In the genomic region with DNA sequence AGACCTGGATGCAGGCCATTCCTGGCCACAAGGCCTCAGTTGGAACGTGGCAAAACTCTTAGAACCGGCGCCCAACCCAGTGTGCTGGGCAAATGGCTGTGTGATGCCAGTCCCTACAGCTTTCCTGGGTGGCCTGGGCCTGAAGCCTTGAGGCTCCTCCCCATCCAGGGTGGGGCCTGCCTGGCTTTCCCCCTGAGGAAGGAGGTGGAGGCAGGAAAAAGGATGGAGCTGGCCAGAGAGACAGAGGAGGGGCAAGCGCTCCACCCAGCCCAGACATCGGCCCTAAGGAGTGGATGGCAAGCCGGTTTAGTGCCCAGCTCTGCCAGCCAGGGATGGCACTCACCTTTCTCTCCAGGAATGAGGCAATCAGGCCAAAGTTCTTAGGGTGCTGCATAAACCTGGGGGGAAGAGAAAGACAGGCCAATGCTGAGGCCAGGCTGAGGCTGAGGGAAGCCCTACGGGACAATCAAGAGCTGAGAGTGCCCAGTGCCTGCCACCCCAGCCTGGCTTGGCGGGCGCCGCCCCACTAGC, we compare ENCODE assay signal across 8 mouse cellular contexts.
DNase-seq lines count a peak whose midpoint lies in the region; ATAC-seq lines count a peak whose summit lies in the region.

No protein-coding gene starts in this region.

- ATAC-seq in kidney, embryonic 16.5 days (ENCODE audit: low FRiP score, low TSS enrichment), result no peak
- peak; percentile 16; the same call in 1 of the 2 replicates for ATAC-seq in heart, embryonic 12.5 days (ENCODE audit: insufficient number of reproducible peaks, low FRiP score)
- ATAC-seq in lung, embryonic 16.5 days (ENCODE audit: low read depth), result peak; percentile 19; the same call in 1 of the 2 replicates
- no peak for ATAC-seq in monocyte, adult 5-6 weeks (replicated peaks; ENCODE audit: insufficient number of reproducible peaks, low FRiP score, low TSS enrichment, poor library complexity, severe bottlenecking)

- H3K27ac ChIP-seq in kidney, embryonic 16.5 days (ENCODE audit: low read length), result peak overlapping the region; percentile 74
- H3K27ac ChIP-seq in heart, embryonic 12.5 days (ENCODE audit: poor library complexity, severe bottlenecking), result peak overlapping the region; percentile 43; the same call in 1 of the 2 replicates
- peak overlapping the region; percentile 93 for H3K27ac ChIP-seq in lung, embryonic 16.5 days (ENCODE audit: low read length)

- no peak overlapping the region for H3K4me2 ChIP-seq in kidney, embryonic 16.5 days (replicated peaks; ENCODE audit: low read depth, low read length)
- no peak overlapping the region for H3K4me2 ChIP-seq in heart, embryonic 12.5 days
- H3K4me2 ChIP-seq in lung, embryonic 16.5 days (ENCODE audit: low read depth, low read length), result no peak overlapping the region

- H3K36me3 ChIP-seq in kidney, embryonic 16.5 days (ENCODE audit: insufficient read depth, low read length), result peaks cover 70% of the 10 kb centered on the region
- H3K36me3 ChIP-seq in heart, embryonic 12.5 days, result peaks cover 84% of the 10 kb centered on the region
- peaks cover 40% of the 10 kb centered on the region for H3K36me3 ChIP-seq in lung, embryonic 16.5 days (ENCODE audit: control insufficient read depth, insufficient read depth, low read length)

- WGBS in kidney, embryonic 16.5 days, result 88% methylated on average over 10 of the region's 10 CpGs
- WGBS in heart, embryonic 12.5 days, result 88% methylated on average over 10 of the region's 10 CpGs
- WGBS in lung, embryonic 16.5 days, result 75% methylated on average over 10 of the region's 10 CpGs

- H3K4me3 ChIP-seq in kidney, embryonic 16.5 days (ENCODE audit: low read length), result no peak overlapping the region
- no peak overlapping the region for H3K4me3 ChIP-seq in heart, embryonic 12.5 days
- H3K4me3 ChIP-seq in lung, embryonic 16.5 days (ENCODE audit: low read length), result no peak overlapping the region

- DNase-seq in kidney, adult 18-20 months, result no peak
- peak; percentile 54 for DNase-seq in adrenal gland, postnatal 25 days
- no peak for DNase-seq in thymus, postnatal 4 days
- no peak for DNase-seq in embryo, embryonic 10.5 days (ENCODE audit: low spot score)

- no peaks in the 10 kb centered on the region for H3K27me3 ChIP-seq in kidney, embryonic 16.5 days (ENCODE audit: insufficient read depth, low read length)
- H3K27me3 ChIP-seq in heart, embryonic 12.5 days (replicated peaks), result no peaks in the 10 kb centered on the region
- no peaks in the 10 kb centered on the region for H3K27me3 ChIP-seq in lung, embryonic 16.5 days (ENCODE audit: control insufficient read depth, insufficient read depth, low read depth, low read length)

- peak overlapping the region; percentile 19; the same call in 1 of the 2 replicates for H3K9ac ChIP-seq in kidney, embryonic 16.5 days (replicated peaks; ENCODE audit: low read length)
- H3K9ac ChIP-seq in heart, embryonic 12.5 days, result no peak overlapping the region
- peak overlapping the region; percentile 53 for H3K9ac ChIP-seq in lung, embryonic 16.5 days (ENCODE audit: low read length)

- no peaks in the 10 kb centered on the region for H3K9me3 ChIP-seq in kidney, embryonic 16.5 days (ENCODE audit: low read length)
- H3K9me3 ChIP-seq in heart, embryonic 12.5 days (replicated peaks), result no peaks in the 10 kb centered on the region
- H3K9me3 ChIP-seq in lung, embryonic 16.5 days (ENCODE audit: control insufficient read depth, low read length), result no peaks in the 10 kb centered on the region

- H3K4me1 ChIP-seq in kidney, embryonic 16.5 days (ENCODE audit: insufficient read depth, low read length), result peaks cover 17% of the 10 kb centered on the region
- peaks cover 28% of the 10 kb centered on the region for H3K4me1 ChIP-seq in heart, embryonic 12.5 days (replicated peaks)
- peaks cover 19% of the 10 kb centered on the region for H3K4me1 ChIP-seq in lung, embryonic 16.5 days (replicated peaks; ENCODE audit: control insufficient read depth, insufficient read depth, low read length)

Comparison
In these comparisons a context has a peak if more than half of its experiments do, and no peak if none do; other contexts are left out.
1. ATAC-seq: peak in heart, embryonic 12.5 days (single experiment) and lung, embryonic 16.5 days (single experiment); none in kidney, embryonic 16.5 days (single experiment) and monocyte, adult 5-6 weeks (single experiment).
2. H3K27ac ChIP-seq: peak in every context shown above with its lines; median percentile 93 in lung, embryonic 16.5 days; 74 in kidney, embryonic 16.5 days; 43 in heart, embryonic 12.5 days.